Mouse (Mus musculus) urinary bladder, postnatal 10 days (tissue): ENCODE measurements around the gene Glipr2.

ENCODE experiments used
- DNase-seq: peaks from one replicate; pipeline ENCODE4 v3.0.0; 2022; ENCODE audit warnings: low spot score

Glipr2 gene

GRCm38 (mm10) chr4:44004623-44005409, 47.6 kb downstream of the Glipr2 start:
- DNase-seq, result no peak

- DNase-seq, result no peak
Observed at GRCm38 (mm10) chr4:44010176-44010575, 53.0 kb downstream of the Glipr2 start.

- DNase-seq, result no peak
Observed at GRCm38 (mm10) chr4:44010893-44011292, 53.7 kb downstream of the Glipr2 start.

- DNase-seq, result no peak
Observed at GRCm38 (mm10) chr4:44011799-44012198, 54.6 kb downstream of the Glipr2 start.

- DNase-seq, result peak; percentile 54
Observed at GRCm38 (mm10) chr4:44012376-44013367, 55.5 kb downstream of the Glipr2 start.

- no peak for DNase-seq
Observed at GRCm38 (mm10) chr4:44013391-44014070, 56.3 kb downstream of the Glipr2 start.

- DNase-seq, result peak; percentile 3
Observed at GRCm38 (mm10) chr4:44016071-44016470, 58.9 kb downstream of the Glipr2 start.

- DNase-seq, result peak; percentile 5
Observed at GRCm38 (mm10) chr4:44016791-44017190, 59.6 kb downstream of the Glipr2 start.

- DNase-seq, result no peak
Observed at GRCm38 (mm10) chr4:44022323-44022722, 65.1 kb downstream of the Glipr2 start.

GRCm38 (mm10) chr4:44022766-44023165, 65.6 kb downstream of the Glipr2 start:
- DNase-seq, result peak; percentile 8

- DNase-seq, result peak; percentile 7
Observed at GRCm38 (mm10) chr4:44023681-44024080, 66.5 kb downstream of the Glipr2 start.

- DNase-seq, result peak; percentile 4
Observed at GRCm38 (mm10) chr4:44024241-44024640, 67.0 kb downstream of the Glipr2 start.

GRCm38 (mm10) chr4:44025570-44025969, 68.4 kb downstream of the Glipr2 start:
- DNase-seq, result peak; percentile 1
